Mouse (Mus musculus): ENCODE data around the gene Ier3. TPM values are rescaled to one million over a fixed set of nuclear protein-coding genes. Genes with fewer than 3 reads are reported as not detected.

The Ier3 gene
- total RNA-seq, 2 experiments from 2014 or later = 11.3 to 14.9 TPM

DNA sequence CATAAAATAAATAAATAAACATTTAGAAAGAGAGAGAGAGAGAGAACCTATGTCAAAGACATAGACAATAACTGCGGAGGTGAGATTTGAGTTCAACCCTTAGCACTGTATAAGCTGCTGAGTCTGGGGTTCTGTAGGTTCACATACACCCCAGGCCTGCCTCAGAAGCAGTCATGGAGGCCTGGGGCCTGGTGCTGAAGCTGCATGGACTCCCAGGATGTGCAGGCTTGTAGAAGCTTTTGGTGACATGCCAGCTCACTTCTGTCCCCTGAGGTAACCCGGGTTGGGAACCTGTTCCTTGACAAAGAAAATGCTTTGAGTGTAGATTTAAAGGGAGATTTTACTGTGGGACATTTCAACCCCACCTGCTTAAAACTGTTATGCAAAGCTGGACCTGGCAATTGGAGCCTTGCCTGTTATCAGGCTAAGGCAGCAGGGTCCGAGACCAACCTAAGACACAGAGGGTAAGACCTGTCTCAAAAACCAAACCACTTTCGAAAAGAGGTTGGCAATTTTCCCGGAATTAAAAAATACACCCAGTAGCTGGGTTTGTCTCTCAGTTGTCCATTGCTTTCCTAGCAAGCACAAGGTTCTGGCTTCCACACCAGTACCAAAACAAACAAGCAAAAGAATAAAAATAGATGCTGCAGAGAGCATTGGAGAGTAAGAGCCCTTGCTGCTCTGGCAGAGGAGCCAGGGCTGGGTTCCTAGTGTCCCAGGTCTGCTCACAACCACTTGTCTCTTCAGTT is 10.4 kb upstream of the Ier3 start:
- DNase-seq (ENCODE audit: low spot score in 2 of 2) = no peak

DNA sequence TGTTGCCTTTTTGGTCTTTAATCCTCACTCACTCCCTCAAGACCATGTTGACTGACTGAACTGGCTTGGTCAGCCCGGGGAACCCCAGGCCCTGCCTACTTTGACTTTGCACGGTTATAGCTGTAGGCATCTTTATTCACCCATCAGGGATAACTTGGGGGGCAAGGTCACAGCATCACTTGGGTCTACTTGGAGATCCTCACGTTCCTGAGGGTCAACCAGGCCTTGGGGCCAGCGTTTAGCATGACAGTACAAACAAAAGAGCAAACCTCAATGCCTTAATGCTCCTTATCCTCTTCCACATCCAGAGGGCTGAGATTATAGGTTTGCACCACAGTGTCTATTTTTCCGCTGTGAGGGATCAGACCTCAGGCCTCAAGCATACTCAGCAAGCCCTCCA is 9.2 kb upstream of the Ier3 start:
- no peak for DNase-seq (ENCODE audit: low spot score in 2 of 2)

DNA sequence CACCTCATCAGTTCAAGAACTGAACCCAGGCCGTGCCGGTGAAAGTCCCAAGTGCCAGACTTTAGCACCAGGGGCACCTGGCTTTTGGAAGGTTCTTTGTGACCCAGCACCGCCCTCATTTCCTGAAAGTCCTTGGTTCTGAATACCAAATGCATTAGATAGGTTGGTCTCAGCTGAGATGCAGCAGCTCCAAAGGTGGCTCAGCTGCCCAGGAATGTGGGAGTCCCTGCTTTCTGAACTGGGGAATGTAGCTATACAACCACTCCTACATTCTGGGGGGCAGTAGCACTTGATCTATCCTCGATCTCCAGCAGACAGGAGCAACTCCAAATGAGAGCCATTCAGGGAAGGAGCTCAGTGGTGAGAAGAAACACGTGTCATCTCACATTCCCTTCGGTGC is 8.7 kb upstream of the Ier3 start:
- no peak for DNase-seq (ENCODE audit: low spot score in 2 of 2)

DNA sequence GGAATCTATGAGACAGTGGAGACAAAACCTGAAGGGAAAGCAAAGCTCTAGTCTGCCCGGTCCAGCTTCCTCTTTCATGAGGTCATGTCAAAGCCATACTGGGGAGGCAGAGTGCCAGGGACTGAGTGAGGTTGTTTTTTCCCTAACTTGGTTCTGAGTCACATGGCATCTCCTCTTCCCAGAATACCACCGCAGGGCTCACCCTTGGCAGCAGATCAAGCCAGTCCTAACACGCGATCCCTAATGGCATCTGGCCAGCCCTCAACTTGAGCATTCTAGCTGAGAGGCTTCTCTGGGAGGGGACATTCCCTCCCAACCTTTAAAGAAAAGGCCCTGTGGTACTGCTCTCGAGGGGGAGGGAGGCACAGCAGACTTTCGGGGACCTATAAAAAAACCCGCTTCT is 8.2 kb upstream of the Ier3 start:
- peak; percentile 66 to 80 for DNase-seq (ENCODE audit: low spot score in 2 of 2)

DNA sequence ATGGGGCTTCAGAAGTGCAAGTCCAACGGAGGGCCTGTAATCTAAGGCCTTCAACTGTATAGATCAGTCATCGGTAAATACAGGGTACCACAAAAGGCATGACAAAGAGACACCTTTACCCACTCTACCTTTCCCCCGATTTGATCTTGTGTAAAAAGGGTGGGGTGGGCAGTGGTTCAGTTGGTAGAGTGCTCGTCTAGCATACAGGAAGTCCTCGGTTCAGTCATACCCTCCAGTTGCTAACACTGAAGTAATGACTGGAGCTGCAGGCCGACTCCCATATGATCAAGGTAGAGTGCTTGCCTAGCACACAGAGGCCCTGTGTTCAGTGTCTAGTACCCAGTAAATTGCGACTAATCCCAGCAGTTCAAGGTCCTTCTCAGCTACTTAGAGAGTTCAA is 7.8 kb upstream of the Ier3 start:
- no peak for DNase-seq (ENCODE audit: low spot score in 2 of 2)

DNA sequence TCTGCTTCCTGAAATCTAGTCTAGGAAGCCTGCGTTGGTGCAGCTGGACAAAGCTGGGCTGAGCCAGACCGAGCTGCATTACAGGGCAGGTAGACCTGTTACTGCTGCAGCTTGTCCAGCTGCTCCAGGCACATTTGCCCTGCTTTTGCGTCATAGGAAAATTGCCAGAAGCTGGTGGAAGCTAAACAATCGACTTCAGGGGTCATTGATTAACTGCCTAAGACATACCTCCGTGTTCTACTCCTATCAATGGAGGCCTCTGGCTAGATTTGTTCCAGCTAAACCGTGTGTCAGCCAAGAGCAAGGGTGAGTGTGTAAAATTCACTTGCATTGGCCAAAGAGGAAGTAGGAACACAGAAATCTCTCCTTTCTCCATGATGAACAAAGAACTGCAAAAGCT is 6.8 kb upstream of the Ier3 start:
- DNase-seq (ENCODE audit: low spot score in 2 of 2) = no peak

DNA sequence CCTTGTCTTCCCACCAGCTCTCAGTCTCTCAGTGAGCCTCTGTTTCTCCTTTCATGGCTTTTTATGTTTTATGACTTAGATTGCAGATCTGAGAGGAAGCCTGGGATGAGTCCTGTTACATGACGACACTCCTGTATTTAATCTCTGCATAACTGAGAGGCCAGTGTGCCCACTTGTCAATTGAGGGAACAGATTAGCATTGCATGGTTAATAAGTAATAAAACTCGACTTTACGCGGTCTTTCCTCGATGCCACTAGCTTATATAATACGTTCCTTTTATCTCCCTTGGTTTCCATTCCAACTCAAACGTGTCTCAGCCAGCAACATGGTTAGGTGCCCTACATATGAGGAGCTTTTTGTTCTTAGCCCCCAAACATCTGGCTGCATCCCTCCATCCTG is 5.6 kb upstream of the Ier3 start:
- no peak for DNase-seq (ENCODE audit: low spot score in 2 of 2)

DNA sequence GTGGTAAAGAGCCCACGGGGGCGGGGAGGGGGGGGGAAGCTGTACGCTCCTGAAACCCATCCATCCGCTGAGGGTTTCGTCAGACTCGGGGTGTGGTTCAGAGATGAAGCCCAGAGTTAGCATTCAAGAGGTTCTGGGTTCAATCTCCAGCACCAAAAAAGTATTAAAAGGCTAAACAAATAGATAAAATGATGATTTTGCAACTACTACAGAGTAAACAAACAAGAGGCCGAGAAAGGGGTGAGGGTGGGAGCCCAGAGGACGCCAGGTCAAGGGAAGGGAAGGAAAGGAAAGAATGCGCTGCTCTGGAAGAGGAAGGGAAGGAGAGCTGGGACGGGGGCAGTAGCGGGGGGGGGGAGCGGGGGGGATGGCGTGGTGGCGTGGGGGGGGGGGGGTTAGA is 4.8 kb upstream of the Ier3 start:
- DNase-seq (ENCODE audit: low spot score in 2 of 2) = no peak

DNA sequence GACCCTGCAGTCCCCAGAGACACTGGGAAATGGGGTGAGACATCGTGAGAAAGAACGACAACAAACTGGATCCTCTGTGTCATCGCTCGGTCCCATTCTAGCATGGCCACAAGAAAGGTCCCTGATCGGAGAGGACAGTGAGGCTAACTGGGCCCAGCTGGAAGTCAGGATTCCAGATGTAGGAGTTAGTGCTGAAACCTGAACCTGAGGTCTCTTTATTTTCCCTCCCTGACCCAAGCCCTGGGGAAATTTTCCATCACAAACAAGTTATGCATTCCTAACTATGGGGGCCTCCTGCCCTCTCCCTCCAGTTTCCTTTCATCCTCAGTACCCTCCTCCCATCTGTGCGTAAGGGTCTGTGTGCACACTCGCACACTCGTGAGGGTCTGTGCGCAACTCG is 4.3 kb upstream of the Ier3 start:
- no peak for DNase-seq (ENCODE audit: low spot score in 2 of 2)

DNA sequence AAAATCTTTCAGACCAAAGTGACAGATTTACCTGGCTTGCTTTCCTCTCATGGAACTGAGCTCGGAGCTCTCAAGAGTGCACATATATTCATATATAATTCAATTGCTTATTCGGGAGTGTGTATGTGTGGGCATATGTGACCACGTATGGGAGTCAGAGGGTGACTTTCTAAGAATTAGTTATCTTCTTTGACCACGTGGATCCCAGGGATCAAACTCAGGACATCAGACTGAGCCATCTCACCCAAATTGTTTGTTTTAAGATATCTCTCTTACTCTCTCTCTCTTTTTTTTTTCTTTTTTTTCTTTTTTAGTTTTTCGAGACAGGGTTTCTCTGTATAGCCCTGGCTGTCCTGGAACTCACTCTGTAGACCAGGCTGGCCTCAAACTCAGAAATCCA is 1.4 kb upstream of the Ier3 start:
- no peak for DNase-seq (ENCODE audit: low spot score in 2 of 2)

DNA sequence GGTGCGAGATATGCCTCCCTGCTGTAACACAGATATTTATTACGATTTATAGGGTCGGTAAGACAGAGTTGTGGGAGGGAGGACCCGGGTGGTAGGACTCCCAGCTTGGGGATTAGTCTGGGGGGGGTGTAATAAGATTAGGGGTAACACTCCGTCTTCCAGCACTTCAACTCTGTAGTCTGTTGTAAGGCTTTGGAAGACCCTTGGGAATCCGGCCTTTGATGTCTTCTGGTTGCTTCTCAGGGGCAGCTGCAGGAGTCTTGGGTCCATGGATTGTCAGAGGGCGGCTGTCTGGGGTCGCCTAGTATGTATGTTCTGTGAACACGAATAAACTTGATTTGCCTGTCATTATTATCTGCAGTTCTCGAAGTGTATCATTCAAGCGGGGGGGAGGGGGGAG is 1.1 kb downstream of the Ier3 start:
- no peak for DNase-seq (ENCODE audit: low spot score in 2 of 2)

DNA sequence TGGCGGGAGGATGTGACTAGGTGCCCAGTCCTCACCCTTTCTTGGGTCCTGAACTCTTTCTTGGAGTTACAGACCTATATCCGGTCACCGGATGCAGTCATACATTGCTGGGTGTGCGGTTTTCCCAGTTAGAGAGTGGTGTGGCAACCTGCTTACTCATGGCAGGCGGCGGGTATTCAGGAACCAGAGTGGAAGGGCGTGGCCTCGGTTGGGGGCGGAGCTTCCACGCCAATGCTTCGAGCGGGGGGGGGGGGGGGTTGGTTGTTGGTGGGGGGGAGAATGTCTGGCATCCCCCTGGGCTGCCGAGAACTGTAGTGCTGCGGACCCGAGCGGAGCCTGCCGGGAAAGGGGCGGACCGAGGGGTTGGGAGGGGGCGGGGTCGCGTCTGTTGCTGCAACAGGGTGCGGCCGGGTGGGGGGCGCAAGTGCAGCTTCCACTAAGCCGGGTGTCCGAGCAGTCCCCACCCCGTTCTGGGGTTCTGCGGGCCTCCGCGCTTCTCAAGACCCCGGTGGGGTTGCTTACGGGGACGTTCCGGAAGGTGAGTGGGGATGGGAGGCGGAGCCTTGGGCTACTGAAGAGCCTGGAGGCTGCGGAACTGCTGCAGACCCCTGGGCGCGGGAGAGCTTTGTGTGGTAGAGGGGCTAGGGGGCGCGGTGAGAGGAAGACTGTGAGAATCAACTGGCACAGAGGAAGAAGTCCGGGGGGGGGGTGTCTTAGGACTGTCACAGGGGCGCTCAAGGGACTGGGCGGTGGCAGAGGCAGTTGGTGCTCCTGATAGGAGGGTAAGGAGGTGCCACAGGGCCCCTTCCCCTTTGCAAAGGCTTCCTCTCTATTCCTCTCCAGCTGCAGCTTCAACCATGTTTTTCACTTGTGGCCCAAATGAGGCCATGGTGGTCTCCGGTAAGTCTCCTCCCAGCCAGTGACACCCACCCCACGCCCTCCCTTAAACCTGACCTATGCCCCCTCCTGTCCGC is 1.8 kb downstream of the Ier3 start, which contains the start of gene Flot1:
Gene Flot1, plus strand, starts transcription at position 267 of the 974 bp plus-strand sequence.
- DNase-seq (ENCODE audit: low spot score in 2 of 2) = peak; percentile 52 to 69

DNA sequence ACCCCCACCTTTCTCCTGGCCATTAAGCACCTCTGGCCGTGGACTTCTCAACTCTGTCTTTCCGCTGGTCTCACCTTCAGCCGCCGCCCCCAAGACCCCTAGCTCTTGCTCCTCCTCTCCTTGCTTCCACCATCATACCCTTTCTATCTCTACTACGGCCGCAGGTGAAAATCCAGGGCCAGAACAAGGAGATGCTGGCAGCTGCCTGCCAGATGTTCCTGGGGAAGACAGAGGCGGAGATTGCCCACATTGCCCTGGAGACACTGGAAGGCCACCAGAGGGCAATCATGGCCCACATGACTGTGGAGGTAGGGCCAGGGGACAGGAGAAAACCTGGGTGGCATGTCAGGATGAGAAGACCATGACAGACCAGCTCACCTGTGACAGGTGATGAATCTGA is 2.9 kb downstream of the Ier3 start:
- no peak for DNase-seq (ENCODE audit: low spot score in 2 of 2)

DNA sequence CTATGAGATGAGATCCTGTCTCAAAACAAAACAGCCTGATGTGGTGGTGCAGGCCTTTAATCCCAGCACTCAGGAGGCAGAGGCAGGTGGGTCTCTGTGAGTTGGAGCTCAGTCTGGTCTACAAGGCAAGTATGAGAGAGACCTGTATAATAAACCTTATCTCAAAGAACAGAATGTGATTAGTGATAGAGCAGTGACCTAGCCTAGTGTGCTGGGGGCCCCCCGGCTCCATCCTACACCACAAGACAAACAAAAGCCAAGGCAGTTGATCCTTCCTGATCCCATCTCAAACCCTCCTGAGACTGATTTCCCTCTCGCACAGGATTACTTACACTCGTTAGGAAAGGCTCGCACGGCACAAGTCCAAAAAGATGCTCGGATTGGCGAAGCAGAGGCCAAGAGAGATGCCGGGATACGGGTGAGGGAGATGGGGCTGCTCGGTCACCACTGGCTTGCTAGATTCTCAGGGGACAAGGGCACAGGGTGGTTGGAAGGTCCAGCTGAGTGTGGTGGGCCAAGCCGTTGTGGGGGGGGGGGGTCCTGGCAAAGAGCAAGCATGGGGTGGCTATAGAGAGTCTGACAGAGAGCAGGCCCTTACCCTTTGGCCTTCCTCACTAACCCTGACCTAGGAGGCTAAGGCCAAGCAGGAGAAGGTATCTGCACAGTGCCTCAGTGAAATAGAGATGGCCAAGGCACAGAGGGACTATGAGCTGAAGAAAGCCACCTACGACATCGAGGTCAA is 3.8 kb downstream of the Ier3 start:
- no peak for DNase-seq (ENCODE audit: low spot score in 2 of 2)

DNA sequence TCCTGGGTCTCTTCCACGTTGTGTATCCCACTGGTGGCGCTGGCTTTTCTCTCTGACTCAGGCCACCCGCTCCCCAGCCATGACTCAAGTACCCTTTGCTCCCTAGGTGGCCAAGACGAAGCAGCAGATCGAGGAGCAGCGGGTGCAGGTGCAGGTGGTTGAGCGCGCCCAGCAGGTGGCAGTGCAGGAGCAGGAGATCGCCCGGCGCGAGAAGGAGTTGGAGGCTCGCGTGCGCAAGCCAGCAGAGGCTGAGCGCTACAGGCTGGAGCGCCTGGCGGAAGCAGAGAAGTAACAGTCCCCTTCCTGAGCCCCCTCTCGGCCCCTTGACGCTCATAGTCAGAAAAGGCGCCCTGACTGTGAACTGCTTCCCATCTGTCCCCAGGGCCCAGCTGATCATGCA is 8.3 kb downstream of the Ier3 start:
- peak; percentile 76 to 78 for DNase-seq (ENCODE audit: low spot score in 2 of 2)

DNA sequence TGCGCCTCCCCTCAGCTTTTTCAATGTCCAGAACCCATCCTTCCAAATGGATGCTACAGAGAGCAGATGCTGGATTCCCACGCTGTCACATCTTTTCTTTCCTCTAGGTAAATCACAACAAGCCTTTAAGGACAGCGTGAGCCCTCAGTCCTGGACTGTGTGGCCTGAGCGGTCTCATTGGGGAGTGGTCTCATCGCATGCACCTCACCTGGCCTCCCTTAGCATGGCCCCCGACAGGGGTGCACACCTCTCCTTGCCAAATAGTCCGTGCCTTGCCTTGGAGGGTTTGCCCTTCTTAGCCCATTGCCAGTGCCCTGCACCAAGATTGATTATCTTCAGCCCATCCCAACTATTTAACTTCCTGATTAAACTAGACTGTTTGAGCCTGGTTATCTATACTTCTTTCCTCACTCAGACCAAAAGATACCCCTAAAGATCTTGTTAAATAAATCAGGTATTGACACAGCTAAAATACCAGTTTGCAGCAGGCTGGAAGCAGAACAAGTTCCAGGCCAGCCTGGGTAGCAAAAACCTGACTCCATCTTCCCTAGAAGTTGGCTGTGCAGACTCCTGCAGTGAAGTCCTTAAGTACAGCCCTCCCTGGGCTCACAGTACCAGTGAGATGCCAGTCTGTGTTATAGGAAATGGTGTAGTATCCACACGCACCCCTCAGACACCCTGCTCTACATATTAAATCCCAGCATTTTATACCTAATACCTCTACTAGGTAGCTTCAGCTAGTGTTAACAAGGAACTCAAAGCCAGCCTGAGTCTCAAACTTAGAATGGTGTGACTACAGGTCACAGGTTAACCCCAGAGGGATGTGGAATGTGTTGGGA is 11.1 kb downstream of the Ier3 start:
- DNase-seq (ENCODE audit: low spot score in 2 of 2) = no peak

DNA sequence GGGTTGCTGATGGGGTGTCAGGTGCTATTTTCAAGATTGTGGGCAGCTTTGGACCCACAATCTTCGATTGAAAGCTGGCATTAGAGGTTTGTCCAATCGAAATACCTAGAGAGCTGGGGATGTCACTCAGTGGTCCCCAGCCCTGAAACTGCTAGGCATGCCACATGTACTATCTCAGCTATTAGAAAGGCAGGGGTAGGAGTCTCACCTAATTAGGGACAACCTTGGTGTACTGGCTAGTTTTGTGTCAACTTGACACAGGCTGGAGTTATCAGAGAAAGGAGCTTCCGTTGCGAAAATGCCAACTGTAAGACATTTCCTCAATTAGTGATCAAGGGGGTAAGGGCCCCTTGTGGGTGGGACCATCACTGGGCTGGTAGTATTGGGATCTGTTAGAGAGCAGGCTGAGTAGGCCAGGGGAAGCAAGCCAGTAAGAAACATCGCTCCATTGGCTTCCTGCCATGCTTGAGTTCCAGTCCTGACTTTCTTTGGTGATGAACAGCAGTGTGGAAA is 11.8 kb downstream of the Ier3 start:
- no peak for DNase-seq (ENCODE audit: low spot score in 2 of 2)

DNA sequence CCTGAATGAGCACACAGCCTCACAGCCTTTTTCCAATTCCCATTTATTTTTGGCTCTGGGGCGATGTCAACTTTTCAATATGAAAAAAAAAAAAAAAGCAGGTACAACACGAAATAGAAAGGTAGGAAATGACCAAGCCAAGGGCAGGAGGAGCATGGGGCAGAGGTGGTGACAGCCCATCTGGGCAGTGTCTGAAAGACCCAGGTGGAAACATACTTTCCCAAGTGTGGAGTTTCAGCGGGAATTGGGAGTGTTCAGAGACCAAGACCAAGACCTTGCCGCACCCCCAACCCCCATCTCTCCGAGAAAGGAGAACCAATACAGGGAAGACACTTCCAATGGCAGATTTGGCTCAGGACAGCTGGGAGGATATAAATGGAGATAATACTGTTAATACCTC is 12.4 kb downstream of the Ier3 start:
- DNase-seq (ENCODE audit: low spot score in 2 of 2) = no peak

DNA sequence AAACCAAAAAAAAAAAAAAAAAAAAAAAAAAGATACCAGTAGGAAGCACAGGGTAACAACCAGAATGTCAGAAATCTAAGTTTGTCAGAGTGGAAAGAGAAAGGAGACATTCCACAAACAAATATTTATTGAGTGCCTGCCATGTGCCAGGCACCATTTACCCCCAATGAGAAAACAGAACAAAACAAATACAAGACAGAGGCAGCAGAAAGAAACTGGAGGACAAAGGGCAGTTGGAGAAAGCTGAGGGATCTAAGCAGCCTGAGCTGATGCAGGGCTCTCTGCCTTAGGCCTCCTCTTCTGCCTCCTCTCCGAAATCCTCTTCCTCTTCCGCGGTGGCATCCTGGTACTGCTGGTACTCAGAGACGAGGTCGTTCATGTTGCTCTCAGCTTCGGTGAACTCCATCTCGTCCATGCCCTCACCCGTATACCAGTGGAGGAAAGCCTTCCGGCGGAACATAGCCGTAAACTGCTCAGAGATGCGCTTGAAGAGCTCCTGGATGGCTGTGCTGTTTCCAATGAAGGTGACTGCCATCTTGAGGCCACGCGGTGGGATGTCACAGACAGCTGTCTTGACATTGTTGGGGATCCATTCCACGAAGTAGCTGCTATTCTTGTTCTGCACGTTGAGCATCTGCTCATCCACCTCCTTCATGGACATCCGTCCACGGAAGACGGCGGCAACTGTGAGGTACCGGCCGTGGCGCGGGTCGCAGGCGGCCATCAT is 13.4 kb downstream of the Ier3 start:
- DNase-seq (ENCODE audit: low spot score in 2 of 2) = no peak
